Mouse (Mus musculus): ENCODE measurements at regions not wholly inside any gene's neighbourhood (a gene's known extent, or its start where the extent isn't known, plus 50 kb on each side); places are given as distances from the start of the nearest gene placed in this dataset.

- 76% methylated on average over 5 of the region's 5 CpGs for WGBS
- no peaks in the 10 kb centered on the region for H3K27me3 ChIP-seq (ENCODE audit: control insufficient read depth, insufficient read depth, low read depth, low read length)
Observed at GRCm38 (mm10) chr7:82047456-82047855, 55.4 kb upstream of the Bnc1 start.

GRCm38 (mm10) chr7:82053411-82053810 is 61.3 kb upstream of the Bnc1 start:
- no peaks in the 10 kb centered on the region for H3K9me3 ChIP-seq (ENCODE audit: control insufficient read depth, low read length)
- no peaks in the 10 kb centered on the region; the same call in none of the 2 replicates for H3K27me3 ChIP-seq (ENCODE audit: control insufficient read depth, insufficient read depth, low read depth, low read length)
- H3K36me3 ChIP-seq (ENCODE audit: control insufficient read depth, insufficient read depth, low read length) = no peaks in the 10 kb centered on the region
- no peak overlapping the region for H3K4me2 ChIP-seq (ENCODE audit: low read depth, low read length)
- H3K27ac ChIP-seq (ENCODE audit: low read length) = no peak overlapping the region
- H3K4me1 ChIP-seq (replicated peaks; ENCODE audit: control insufficient read depth, insufficient read depth, low read length) = peaks cover 5% of the 10 kb centered on the region
- H3K4me3 ChIP-seq (ENCODE audit: low read length) = no peak overlapping the region
- H3K9ac ChIP-seq (ENCODE audit: low read length) = no peak overlapping the region
- WGBS = 67% methylated on average over 4 of the region's 4 CpGs
- no peak for ATAC-seq (ENCODE audit: low read depth)

More at GRCm38 (mm10) chr7:82047456-82047855, 55.4 kb upstream of the Bnc1 start:
- H3K9me3 ChIP-seq (ENCODE audit: control insufficient read depth, low read length) = no peaks in the 10 kb centered on the region
- ATAC-seq (ENCODE audit: low read depth) = no peak
- H3K4me2 ChIP-seq (ENCODE audit: low read depth, low read length) = no peak overlapping the region
- no peaks in the 10 kb centered on the region for H3K36me3 ChIP-seq (ENCODE audit: control insufficient read depth, insufficient read depth, low read length)
- no peak overlapping the region for H3K4me3 ChIP-seq (ENCODE audit: low read length)
- H3K9ac ChIP-seq (ENCODE audit: low read length) = no peak overlapping the region
- H3K27ac ChIP-seq (ENCODE audit: low read length) = no peak overlapping the region
- no peaks in the 10 kb centered on the region for H3K4me1 ChIP-seq (replicated peaks; ENCODE audit: control insufficient read depth, insufficient read depth, low read length)

GRCm38 (mm10) chr7:82056551-82057230 is 64.6 kb upstream of the Bnc1 start:
- H3K4me1 ChIP-seq (replicated peaks; ENCODE audit: control insufficient read depth, insufficient read depth, low read length) = peaks cover 5% of the 10 kb centered on the region
- H3K36me3 ChIP-seq (ENCODE audit: control insufficient read depth, insufficient read depth, low read length) = no peaks in the 10 kb centered on the region
- H3K9ac ChIP-seq (ENCODE audit: low read length) = peak overlapping the region; percentile 26; the same call in 1 of the 2 replicates
- H3K9me3 ChIP-seq (ENCODE audit: control insufficient read depth, low read length) = no peaks in the 10 kb centered on the region
- 5% methylated on average over 21 of the region's 21 CpGs for WGBS
- H3K4me2 ChIP-seq (ENCODE audit: low read depth, low read length) = peak overlapping the region; percentile 41
- H3K4me3 ChIP-seq (ENCODE audit: low read length) = peak overlapping the region; percentile 18; the same call in 1 of the 2 replicates
- ATAC-seq (ENCODE audit: low read depth) = peak; percentile 52; the same call in 1 of the 2 replicates
- H3K27ac ChIP-seq (ENCODE audit: low read length) = no peak overlapping the region
- H3K27me3 ChIP-seq (ENCODE audit: control insufficient read depth, insufficient read depth, low read depth, low read length) = no peaks in the 10 kb centered on the region; the same call in none of the 2 replicates

- no peak overlapping the region for H3K9ac ChIP-seq (ENCODE audit: low read length)
- H3K36me3 ChIP-seq (ENCODE audit: control insufficient read depth, insufficient read depth, low read length) = no peaks in the 10 kb centered on the region
- H3K4me2 ChIP-seq (ENCODE audit: low read depth, low read length) = no peak overlapping the region
- 44% methylated on average over 7 of the region's 7 CpGs for WGBS
- H3K27me3 ChIP-seq (ENCODE audit: control insufficient read depth, insufficient read depth, low read depth, low read length) = no peaks in the 10 kb centered on the region
- H3K27ac ChIP-seq (ENCODE audit: low read length) = no peak overlapping the region
- ATAC-seq (ENCODE audit: low read depth) = no peak
- no peaks in the 10 kb centered on the region for H3K4me1 ChIP-seq (replicated peaks; ENCODE audit: control insufficient read depth, insufficient read depth, low read length)
- no peaks in the 10 kb centered on the region for H3K9me3 ChIP-seq (ENCODE audit: control insufficient read depth, low read length)
- H3K4me3 ChIP-seq (ENCODE audit: low read length) = no peak overlapping the region
Observed at GRCm38 (mm10) chr7:82063407-82063806, 71.3 kb upstream of the Bnc1 start.

GRCm38 (mm10) chr7:82069629-82070450 is 77.7 kb upstream of the Bnc1 start:
- Histone ChIP-seq H3K9me3 (ENCODE audit: control insufficient read depth, low read length) (no peaks in the 10 kb centered on the region), H3K27me3 (ENCODE audit: control insufficient read depth, insufficient read depth, low read depth, low read length) (no peaks in the 10 kb centered on the region), H3K4me1 (replicated peaks; ENCODE audit: control insufficient read depth, insufficient read depth, low read length) (no peaks in the 10 kb centered on the region), H3K4me2 (ENCODE audit: low read depth, low read length) (no peak overlapping the region), H3K9ac (ENCODE audit: low read length) (no peak overlapping the region), H3K27ac (ENCODE audit: low read length) (no peak overlapping the region), H3K36me3 (ENCODE audit: control insufficient read depth, insufficient read depth, low read length) (no peaks in the 10 kb centered on the region), H3K4me3 (ENCODE audit: low read length) (no peak overlapping the region)
- no peak for ATAC-seq (ENCODE audit: low read depth)
- WGBS = 57% methylated on average over 7 of the region's 7 CpGs

- H3K4me1 ChIP-seq (replicated peaks; ENCODE audit: control insufficient read depth, insufficient read depth, low read length) = no peaks in the 10 kb centered on the region
- WGBS = 72% methylated on average over 10 of the region's 10 CpGs
- no peaks in the 10 kb centered on the region for H3K36me3 ChIP-seq (ENCODE audit: control insufficient read depth, insufficient read depth, low read length)
- ATAC-seq (ENCODE audit: low read depth) = no peak
- no peak overlapping the region for H3K4me3 ChIP-seq (ENCODE audit: low read length)
- no peak overlapping the region for H3K27ac ChIP-seq (ENCODE audit: low read length)
- H3K4me2 ChIP-seq (ENCODE audit: low read depth, low read length) = no peak overlapping the region
- H3K9me3 ChIP-seq (ENCODE audit: control insufficient read depth, low read length) = no peaks in the 10 kb centered on the region
- H3K27me3 ChIP-seq (ENCODE audit: control insufficient read depth, insufficient read depth, low read depth, low read length) = no peaks in the 10 kb centered on the region
- no peak overlapping the region for H3K9ac ChIP-seq (ENCODE audit: low read length)
Observed at GRCm38 (mm10) chr7:82070946-82071727, 79.0 kb upstream of the Bnc1 start.

GRCm38 (mm10) chr7:82075359-82075758 is 83.3 kb upstream of the Bnc1 start:
- WGBS = 58% methylated on average over 2 of the region's 2 CpGs
- Histone ChIP-seq H3K9ac (ENCODE audit: low read length) (no peak overlapping the region), H3K36me3 (ENCODE audit: control insufficient read depth, insufficient read depth, low read length) (no peaks in the 10 kb centered on the region), H3K4me2 (ENCODE audit: low read depth, low read length) (no peak overlapping the region), H3K4me1 (replicated peaks; ENCODE audit: control insufficient read depth, insufficient read depth, low read length) (no peaks in the 10 kb centered on the region), H3K27me3 (ENCODE audit: control insufficient read depth, insufficient read depth, low read depth, low read length) (no peaks in the 10 kb centered on the region), H3K9me3 (ENCODE audit: control insufficient read depth, low read length) (no peaks in the 10 kb centered on the region), H3K4me3 (ENCODE audit: low read length) (no peak overlapping the region), H3K27ac (ENCODE audit: low read length) (no peak overlapping the region)
- ATAC-seq (ENCODE audit: low read depth) = no peak

- WGBS = 39% methylated on average over 3 of the region's 3 CpGs
- H3K27me3 ChIP-seq (ENCODE audit: control insufficient read depth, insufficient read depth, low read depth, low read length) = no peaks in the 10 kb centered on the region
- H3K9me3 ChIP-seq (ENCODE audit: control insufficient read depth, low read length) = no peaks in the 10 kb centered on the region
- H3K4me2 ChIP-seq (ENCODE audit: low read depth, low read length) = no peak overlapping the region
- no peak overlapping the region for H3K9ac ChIP-seq (ENCODE audit: low read length)
- H3K36me3 ChIP-seq (ENCODE audit: control insufficient read depth, insufficient read depth, low read length) = no peaks in the 10 kb centered on the region
- no peak overlapping the region for H3K27ac ChIP-seq (ENCODE audit: low read length)
- H3K4me3 ChIP-seq (ENCODE audit: low read length) = no peak overlapping the region
- no peaks in the 10 kb centered on the region for H3K4me1 ChIP-seq (replicated peaks; ENCODE audit: control insufficient read depth, insufficient read depth, low read length)
- no peak for ATAC-seq (ENCODE audit: low read depth)
Observed at GRCm38 (mm10) chr7:82081851-82082250, 89.8 kb upstream of the Bnc1 start.

- Histone ChIP-seq H3K27me3 (ENCODE audit: control insufficient read depth, insufficient read depth, low read depth, low read length) (no peaks in the 10 kb centered on the region), H3K4me3 (ENCODE audit: low read length) (no peak overlapping the region), H3K36me3 (ENCODE audit: control insufficient read depth, insufficient read depth, low read length) (no peaks in the 10 kb centered on the region), H3K4me1 (replicated peaks; ENCODE audit: control insufficient read depth, insufficient read depth, low read length) (no peaks in the 10 kb centered on the region), H3K27ac (ENCODE audit: low read length) (no peak overlapping the region), H3K9me3 (ENCODE audit: control insufficient read depth, low read length) (no peaks in the 10 kb centered on the region), H3K9ac (ENCODE audit: low read length) (no peak overlapping the region), H3K4me2 (ENCODE audit: low read depth, low read length) (no peak overlapping the region)
- no peak for ATAC-seq (ENCODE audit: low read depth)
- 24% methylated on average over 6 of the region's 6 CpGs for WGBS
Observed at GRCm38 (mm10) chr7:82082883-82083282, 90.8 kb upstream of the Sh3gl3 start.
